ENCODE assay signal across 9 mouse cellular contexts in the genomic region with DNA sequence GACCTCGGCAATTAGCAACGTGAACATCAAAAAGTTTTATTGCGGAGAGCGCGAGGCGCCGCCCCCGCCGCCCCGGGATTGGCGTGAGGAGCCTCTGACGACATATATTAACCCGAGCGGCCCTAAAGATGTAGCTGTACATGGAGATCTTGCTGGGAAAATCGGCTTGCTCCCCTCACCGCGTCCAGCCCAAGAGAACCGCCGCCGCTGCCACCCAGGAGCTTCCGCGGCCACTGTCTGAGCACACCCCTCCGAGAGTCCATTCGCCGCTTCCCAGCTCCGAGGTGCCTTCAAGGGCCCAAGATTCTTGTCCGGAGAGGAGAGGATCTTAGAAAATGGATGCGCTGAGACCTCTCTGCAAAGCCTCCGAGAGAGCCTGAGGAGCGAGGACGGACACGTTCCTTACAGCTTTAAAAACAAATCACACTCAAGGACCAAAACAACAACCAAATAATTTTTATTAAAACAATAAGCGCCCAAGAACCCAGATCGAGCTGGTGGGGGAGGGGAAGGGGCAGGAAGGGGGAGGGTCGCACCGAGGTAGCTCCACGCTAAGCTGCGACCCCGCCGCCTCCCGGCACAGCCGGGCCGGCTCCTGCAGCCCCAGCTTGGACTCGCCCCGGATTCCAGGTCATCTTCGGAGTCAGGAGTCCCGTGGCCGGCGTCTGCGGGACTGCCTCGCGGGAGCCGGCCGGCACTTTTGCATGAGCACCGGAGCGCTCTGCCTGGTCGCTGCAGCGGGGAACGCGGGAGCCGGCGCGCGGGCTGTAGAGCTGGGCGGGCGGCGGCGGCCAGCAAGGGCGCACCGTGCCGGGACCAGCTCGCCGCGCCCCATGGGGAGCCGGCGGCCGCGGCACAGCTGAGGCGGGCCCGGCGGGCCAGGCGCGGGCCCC. TPM values are rescaled to one million over a fixed set of nuclear protein-coding genes. Genes with fewer than 3 reads are reported as not detected.
DNase-seq lines count a peak whose midpoint lies in the region; ATAC-seq and TF ChIP-seq lines count a peak whose summit lies in the region.
"Had no signal": no experiment of that assay in that cellular context is flagged by ENCODE, and none has a peak within 500 bp of the region (broad histone marks: within the 10 kb centered on the region; RNA-seq: fewer than 3 reads in every experiment).

Gene Hand2, plus strand, starts transcription at position 133 of the 893 bp plus-strand sequence.

- no peaks in the 10 kb centered on the region for H3K9me3 ChIP-seq in forebrain, embryonic 12.5 days
- H3K9me3 ChIP-seq in hindbrain, embryonic 11.5 days (ENCODE audit: control insufficient read depth, low read length) = no peaks in the 10 kb centered on the region
- no peaks in the 10 kb centered on the region for H3K9me3 ChIP-seq in midbrain, embryonic 10.5 days (replicated peaks)

- ATAC-seq in forebrain, embryonic 12.5 days (ENCODE audit: low FRiP score) = peak; percentile 58
- peak; percentile 74 for ATAC-seq in hindbrain, embryonic 11.5 days (ENCODE audit: low FRiP score)
- ATAC-seq in erythroblast, adult 5-6 weeks (replicated peaks; ENCODE audit: low FRiP score, poor library complexity, severe bottlenecking) = no peak

- 0 out of 2 replicates have a peak within 1 kb of the TSS, but pooled peaks have one; percentile 21 for H3K9ac ChIP-seq in forebrain, embryonic 12.5 days
- no peak within 1 kb of the TSS for H3K9ac ChIP-seq in hindbrain, embryonic 11.5 days (ENCODE audit: low read depth, low read length)

- TF ChIP-seq POLR2A in spleen, adult 2 months (IDR thresholded peaks at IDR 0.05; ENCODE audit: low read depth, low read length) = no peak

- H3K27ac ChIP-seq in spleen, adult 2 months (ENCODE audit: insufficient read depth, low read length) = peak within 1 kb of the TSS; percentile 22; the same call in 1 of the 2 replicates
- no peak within 1 kb of the TSS for H3K27ac ChIP-seq in forebrain, embryonic 12.5 days
- H3K27ac ChIP-seq in hindbrain, embryonic 11.5 days (ENCODE audit: low read depth, low read length) = no peak within 1 kb of the TSS
- no peak within 1 kb of the TSS; the same call in 1 of the 2 replicates for H3K27ac ChIP-seq in midbrain, embryonic 10.5 days (replicated peaks)

- peaks cover 21% of the 10 kb centered on the region for H3K27me3 ChIP-seq in spleen, adult 2 months (ENCODE audit: control insufficient read depth, insufficient read depth, low read length)
- peaks cover 94% of the 10 kb centered on the region for H3K27me3 ChIP-seq in forebrain, embryonic 12.5 days
- H3K27me3 ChIP-seq in hindbrain, embryonic 11.5 days (ENCODE audit: control insufficient read depth, insufficient read depth, low read length) = peaks cover 90% of the 10 kb centered on the region
- H3K27me3 ChIP-seq in midbrain, embryonic 10.5 days (ENCODE audit: low read depth, poor library complexity, severe bottlenecking) = peaks cover 100% of the 10 kb centered on the region

- peak within 1 kb of the TSS; percentile 39; the same call in 1 of the 2 replicates for H3K4me3 ChIP-seq in spleen, adult 2 months (ENCODE audit: extremely low read depth, insufficient read depth, insufficient read length)
- peak within 1 kb of the TSS; percentile 40 for H3K4me3 ChIP-seq in forebrain, embryonic 12.5 days (replicated peaks)
- peak within 1 kb of the TSS; percentile 29 for H3K4me3 ChIP-seq in hindbrain, embryonic 11.5 days (ENCODE audit: low read depth, low read length)
- peak within 1 kb of the TSS; percentile 57 for H3K4me3 ChIP-seq in midbrain, embryonic 10.5 days

- H3K4me2 ChIP-seq in forebrain, embryonic 12.5 days = peak within 1 kb of the TSS; percentile 63
- peak within 1 kb of the TSS; percentile 43 for H3K4me2 ChIP-seq in hindbrain, embryonic 11.5 days (replicated peaks; ENCODE audit: low read depth, low read length)

- DNase-seq in spleen, adult 2 months (ENCODE audit: low read depth in 1 of 2, low spot score in 2 of 2) = no peak
- DNase-seq in spleen, postnatal 36 days (ENCODE audit: low spot score in 2 of 2) = no peak
- peak; percentile 69 for DNase-seq in hindbrain, embryonic 11.5 days (ENCODE audit: low spot score)
- peak; percentile 78 for DNase-seq in midbrain, embryonic 10.5 days (ENCODE audit: low spot score)
- DNase-seq in right cerebral cortex, postnatal 36 days (ENCODE audit: low spot score in 2 of 2) = no peak
- DNase-seq in layer of hippocampus, postnatal 25 days (ENCODE audit: extremely low spot score in 1 of 2, low spot score in 1 of 2) = no peak

- WGBS in spleen, adult 2 months = 4% methylated on average over 78 of the region's 83 CpGs
- WGBS in forebrain, embryonic 12.5 days = under 1% methylated on average over 79 of the region's 83 CpGs
- WGBS in hindbrain, embryonic 11.5 days = under 1% methylated on average over 61 of the region's 83 CpGs
- under 1% methylated on average over 82 of the region's 83 CpGs for WGBS in midbrain, embryonic 10.5 days

- H3K4me1 ChIP-seq in spleen, adult 2 months (ENCODE audit: control insufficient read depth, insufficient read depth, insufficient read length) = no peaks in the 10 kb centered on the region
- H3K4me1 ChIP-seq in forebrain, embryonic 12.5 days = peaks cover 16% of the 10 kb centered on the region
- peaks cover 8% of the 10 kb centered on the region; the same call in 1 of the 2 replicates for H3K4me1 ChIP-seq in hindbrain, embryonic 11.5 days (replicated peaks; ENCODE audit: control insufficient read depth, insufficient read depth, low read length)
- H3K4me1 ChIP-seq in midbrain, embryonic 10.5 days = peaks cover 31% of the 10 kb centered on the region

- TF ChIP-seq CTCF in spleen, adult 2 months (IDR thresholded peaks at IDR 0.05; ENCODE audit: extremely low read depth, insufficient read depth, insufficient read length, insufficient replicate concordance) = no peak

- no peaks in the 10 kb centered on the region for H3K36me3 ChIP-seq in spleen, adult 2 months (ENCODE audit: control insufficient read depth, insufficient read depth, low read length)
- H3K36me3 ChIP-seq in forebrain, embryonic 12.5 days (replicated peaks) = no peaks in the 10 kb centered on the region
- no peaks in the 10 kb centered on the region for H3K36me3 ChIP-seq in hindbrain, embryonic 11.5 days (ENCODE audit: control insufficient read depth, insufficient read depth, low read length)
- no peaks in the 10 kb centered on the region for H3K36me3 ChIP-seq in midbrain, embryonic 10.5 days

RNA-seq across cellular contexts. Expression of gene Hand2, which starts in this region (rescaled TPM):
- 0.79 and 2.0 TPM in 2 replicates for polyA plus RNA-seq in spleen, adult 2 months (2012; rRNA removed)
- polyA plus RNA-seq in forebrain, embryonic 12.5 days (2016; fragmentation: Nextera tagmentation; extraction: Ambion mirVana) = not detected in 2 replicates
- polyA plus RNA-seq in hindbrain, embryonic 11.5 days (2014; fragmentation: Nextera tagmentation; extraction: Ambion mirVana) = 0.10 TPM in 1 of 2 replicates, not detected in the other
- not detected in 2 replicates for polyA plus RNA-seq in midbrain, embryonic 10.5 days (2016; fragmentation: Nextera tagmentation; extraction: Ambion mirVana)
- not detected in 2 replicates for total RNA-seq in erythroblast, adult 5-6 weeks (2015; ENCODE audit: low replicate concordance)
- total RNA-seq in erythroblast, adult 5-6 weeks (2017; ENCODE audit: low replicate concordance) = 0.28 TPM in 1 of 2 replicates, not detected in the other
- total RNA-seq in layer of hippocampus, postnatal 25 days (2021) = not detected
- total RNA-seq: layer of hippocampus, postnatal 10 days had no signal

Comparison
In these comparisons a context has a peak if more than half of its experiments do, and no peak if none do; other contexts are left out.
1. Peak in ATAC-seq, H3K4me3 ChIP-seq, H3K9ac ChIP-seq and H3K4me2 ChIP-seq in forebrain, embryonic 12.5 days; RNA of the gene not detected or under 1 TPM.
2. Peak in DNase-seq, ATAC-seq, H3K4me3 ChIP-seq and H3K4me2 ChIP-seq in hindbrain, embryonic 11.5 days; RNA of the gene not detected or under 1 TPM.
3. Peak in DNase-seq and H3K4me3 ChIP-seq in midbrain, embryonic 10.5 days; RNA of the gene not detected or under 1 TPM.